Mouse (Mus musculus): Measurements from ENCODE around the gene B3gntl1.

B3gntl1 gene

DNA sequence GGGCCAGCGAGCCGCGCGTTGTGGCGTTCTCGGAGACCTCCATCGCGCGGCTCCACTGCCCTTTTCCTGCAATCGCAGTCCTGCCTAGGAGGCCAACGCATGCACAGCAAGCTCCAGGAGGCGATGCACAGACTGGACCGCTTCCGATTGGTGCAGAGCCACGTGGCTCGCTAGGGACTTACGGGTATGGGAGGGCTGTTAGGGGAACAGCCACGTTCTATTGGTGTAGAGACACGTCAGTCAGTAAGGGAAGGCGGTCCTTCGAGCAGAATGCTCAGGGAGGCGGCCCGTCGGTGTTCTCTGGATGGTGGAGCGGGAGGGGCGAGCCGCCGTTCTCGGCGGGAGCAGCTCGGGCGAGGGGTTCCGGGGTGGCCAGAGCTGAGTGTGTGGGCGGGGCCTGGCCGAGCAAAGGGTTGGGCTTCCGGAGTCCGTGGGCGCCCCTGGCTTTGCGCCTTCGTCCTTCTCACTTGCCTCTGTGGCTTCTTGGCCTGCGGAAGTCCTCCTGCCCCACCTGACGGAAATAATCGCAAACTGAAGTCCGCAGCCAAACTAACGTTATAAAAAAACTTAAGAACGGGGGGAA lies at the start of gene B3gntl1:
B3gntl1 (minus strand) TSS at position 164 of the 583 bp plus-strand sequence.
- peak; percentile 99 to 100 for DNase-seq

DNA sequence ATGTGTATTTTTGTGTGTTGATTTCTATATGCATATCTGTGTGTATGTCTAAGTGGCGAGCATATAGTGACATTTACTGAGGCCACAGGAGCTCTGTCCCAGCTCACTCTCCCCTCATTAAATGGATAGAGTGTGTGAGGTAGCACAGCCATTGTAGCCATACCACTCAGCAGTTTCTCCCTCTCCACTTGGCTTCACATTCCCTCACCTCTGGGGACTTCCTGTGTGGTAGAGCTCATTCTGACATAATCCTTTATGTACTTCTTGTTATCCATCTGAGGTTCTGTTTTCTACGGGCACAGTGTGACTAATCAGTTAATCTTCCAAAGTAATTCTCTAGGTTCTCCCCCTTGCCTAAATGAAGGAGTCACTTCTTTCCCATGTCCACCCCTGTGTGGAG lies 49.5 kb upstream of the B3gntl1 start:
- DNase-seq, result no peak

DNA sequence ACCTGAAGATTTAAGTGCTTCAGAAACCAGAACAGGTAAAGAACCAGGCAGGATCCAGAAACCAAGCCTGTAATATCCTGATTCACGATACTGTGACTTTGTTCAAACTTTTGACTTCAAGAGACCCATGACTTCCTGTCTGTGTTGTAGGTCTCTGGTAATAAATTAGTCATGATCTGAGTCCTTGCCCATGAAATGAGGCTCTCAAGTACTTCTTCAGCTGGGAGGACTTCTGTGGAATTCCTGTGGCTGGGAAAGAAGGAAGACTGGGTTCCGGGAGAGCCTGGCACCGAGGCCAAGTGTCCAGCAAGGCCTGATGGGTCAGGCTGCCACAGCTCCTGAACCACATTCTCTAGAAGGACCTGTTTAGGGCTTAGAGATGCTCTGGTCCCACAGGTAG lies 47.8 kb upstream of the B3gntl1 start:
- DNase-seq, result no peak

DNA sequence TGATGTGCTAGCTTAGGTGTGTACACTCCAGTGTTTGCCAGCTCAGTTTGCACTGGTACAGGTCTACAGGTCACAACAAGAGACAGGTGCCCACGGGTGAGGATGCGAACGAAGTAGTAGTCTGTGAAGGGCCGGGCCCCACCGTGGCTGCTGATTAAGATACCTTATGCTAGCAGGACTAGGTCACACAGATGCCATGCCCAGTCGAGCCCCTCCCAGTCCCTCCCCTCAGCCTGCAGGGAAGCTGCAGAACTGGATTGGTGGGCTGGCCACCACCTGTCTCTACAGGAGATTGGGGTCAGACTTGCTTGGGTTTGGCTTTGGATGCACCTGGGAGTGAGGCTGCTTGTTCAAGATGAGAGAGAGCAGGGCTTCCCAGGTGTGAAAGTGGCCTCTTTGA lies 44.8 kb upstream of the B3gntl1 start:
- no peak for DNase-seq

DNA sequence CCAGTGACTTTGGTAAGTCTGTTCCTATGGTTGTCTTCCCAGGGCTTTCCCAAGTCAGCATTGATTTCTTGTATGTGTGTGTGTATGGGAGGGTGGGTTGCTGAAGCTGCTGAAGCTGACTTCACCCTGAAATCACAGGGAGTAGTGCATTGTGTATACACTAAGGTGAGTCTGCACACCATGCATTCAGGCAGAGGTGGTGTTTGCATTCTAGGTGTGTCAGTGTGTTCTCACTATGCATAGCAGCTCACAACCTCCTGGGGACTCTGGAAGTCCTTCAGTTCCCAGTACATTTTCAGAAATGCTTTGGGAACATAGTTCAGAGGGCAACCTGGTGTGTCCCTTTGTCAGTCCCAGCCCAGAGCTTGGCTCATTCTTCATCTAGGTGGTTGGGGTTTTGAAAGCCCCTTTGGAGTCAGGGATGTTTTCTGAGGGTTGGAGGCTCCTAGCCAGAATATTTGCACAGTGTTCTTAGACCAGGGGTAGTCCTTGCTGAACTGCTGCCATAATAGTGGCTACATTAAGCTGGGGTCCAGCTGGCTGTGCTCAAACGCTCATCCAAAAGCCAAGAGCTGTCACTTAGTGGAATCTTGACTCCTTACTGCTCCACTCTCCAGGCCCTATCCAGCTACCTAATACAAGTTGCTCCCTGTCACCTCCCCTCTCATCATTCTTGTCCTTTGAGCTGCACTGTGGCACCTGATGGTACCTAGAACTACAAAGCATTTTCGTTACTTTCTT lies 42.0 kb upstream of the B3gntl1 start:
- no peak for DNase-seq

DNA sequence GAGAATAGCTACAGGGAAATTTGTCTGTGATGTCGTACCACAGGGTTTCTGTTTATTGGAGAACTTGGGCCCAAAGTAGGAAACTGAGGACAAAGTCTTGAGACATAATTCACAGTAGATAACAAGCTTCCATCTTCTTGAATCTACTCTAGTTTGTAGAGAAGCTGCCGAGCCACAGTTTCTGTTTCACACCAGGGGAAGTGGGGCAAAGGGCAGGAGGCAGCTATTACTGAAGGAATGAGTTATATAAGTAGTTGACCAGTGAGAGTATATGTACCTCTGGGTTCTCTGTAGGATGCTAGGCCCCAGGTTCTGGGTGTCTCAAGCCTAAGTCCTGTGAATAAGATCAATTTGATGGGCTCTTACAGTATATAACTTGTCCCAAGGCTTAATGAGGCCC lies 40.6 kb upstream of the B3gntl1 start:
- DNase-seq, result no peak

DNA sequence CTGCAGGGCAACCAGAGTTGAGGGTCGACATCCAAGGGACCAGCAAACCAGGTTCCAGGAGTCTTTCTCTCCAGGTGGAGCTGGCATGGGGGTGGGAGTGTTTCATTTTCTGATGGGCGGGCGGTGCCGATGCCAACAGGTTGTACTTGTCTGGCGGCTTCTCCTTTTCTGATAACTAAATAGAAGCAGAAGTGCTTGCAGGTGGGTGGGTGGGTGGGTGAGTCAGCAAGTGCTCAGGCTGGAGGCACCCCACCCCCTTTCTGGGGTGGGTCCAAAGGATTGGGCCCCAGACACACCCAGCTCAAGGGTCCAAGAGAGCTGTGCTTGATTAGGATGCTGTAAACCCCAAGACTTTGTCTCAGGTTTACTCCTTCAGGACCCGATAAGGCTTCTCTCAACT lies 40.0 kb upstream of the B3gntl1 start:
- no peak for DNase-seq

DNA sequence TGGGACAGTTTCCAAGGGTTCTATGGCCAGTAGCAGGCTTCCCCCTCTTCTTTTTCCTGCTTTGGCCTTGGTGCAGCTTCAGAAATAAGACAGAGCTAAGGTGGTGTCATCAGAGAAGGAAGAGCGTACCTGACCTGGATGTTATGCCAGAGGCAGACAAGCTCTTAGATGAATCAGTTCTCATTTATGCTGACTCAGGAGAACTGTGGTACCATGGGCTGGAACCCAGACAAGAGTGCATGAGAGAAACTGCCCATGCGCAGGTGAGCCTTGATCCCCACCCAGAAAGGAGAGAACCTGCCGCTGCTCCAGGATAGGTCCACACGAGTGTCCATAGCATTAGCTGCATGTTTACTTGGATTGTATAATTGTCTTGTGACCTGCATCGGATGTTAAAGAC lies 37.3 kb upstream of the B3gntl1 start:
- no peak for DNase-seq

DNA sequence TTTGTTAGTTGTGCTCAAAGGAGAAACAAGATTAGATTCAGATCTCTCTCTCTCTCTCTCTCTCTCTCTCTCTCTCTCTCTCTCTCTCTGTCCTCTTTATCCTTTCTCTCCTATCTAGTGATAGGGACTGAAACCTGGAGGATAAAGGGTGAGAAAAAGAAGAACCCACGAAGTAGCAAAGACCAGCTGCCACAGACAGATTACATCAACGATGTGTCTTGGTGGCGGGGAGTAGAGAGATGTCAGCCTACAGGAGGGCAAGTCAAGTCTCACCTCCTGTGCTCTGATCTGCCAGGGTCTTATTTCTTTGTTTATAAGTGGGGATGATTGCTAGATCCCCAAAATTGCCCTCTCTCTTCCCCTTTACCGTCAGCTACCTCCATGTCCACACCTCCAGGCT lies 36.3 kb upstream of the B3gntl1 start:
- DNase-seq, result no peak

DNA sequence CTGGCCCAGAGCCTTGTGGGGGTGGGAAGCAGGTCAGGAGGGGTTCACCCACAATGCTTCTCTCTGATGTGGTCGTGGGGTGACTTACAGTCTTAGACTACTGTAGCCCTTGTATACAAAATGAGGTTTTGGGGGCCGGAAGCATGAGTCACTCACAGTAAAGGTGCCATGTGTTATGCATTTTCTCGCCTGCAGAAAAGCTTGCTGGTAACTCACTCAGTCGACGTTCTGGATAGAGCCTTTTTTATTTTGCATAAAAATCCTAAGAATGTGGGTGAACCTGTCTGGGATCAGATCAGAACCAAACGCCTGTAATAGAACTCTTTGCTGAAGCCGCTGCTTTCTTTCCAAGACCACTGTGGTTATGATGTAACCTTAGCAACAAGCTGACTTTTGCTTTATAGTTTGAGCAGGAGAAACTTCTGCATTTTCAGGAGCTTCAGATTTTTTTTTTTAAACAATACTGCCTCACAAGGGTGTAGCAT lies 33.6 kb upstream of the B3gntl1 start:
- no peak for DNase-seq

DNA sequence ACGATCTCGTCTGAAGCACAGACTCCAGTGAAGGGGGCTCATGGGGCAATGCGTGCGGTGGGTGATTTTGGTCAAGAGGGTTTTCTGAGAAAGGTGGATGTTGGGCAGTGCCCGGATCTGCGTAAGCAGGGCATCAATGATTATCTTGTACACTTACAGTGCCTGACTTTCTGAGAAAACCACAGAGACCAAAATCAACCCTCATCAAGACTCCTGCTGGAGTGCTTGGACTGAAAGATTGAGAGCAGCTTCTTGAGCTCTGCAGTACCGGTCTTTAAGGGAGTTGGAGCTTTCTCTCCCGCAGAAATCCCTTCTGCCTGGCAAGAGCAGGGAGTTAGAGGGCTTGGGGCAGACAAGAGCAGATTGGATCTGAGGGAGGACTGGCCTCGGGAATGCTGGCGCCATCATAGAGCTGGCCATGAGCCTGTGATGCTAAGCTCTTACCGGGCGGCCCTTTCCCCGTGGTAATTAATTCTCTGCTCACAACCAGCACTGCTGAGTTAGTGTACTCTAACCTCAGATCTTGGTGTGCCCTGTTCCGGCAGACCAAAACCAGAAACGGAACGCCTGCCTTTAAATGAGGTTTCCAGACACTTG lies 30.8 kb upstream of the B3gntl1 start:
- DNase-seq, result peak; percentile 17 to 19

DNA sequence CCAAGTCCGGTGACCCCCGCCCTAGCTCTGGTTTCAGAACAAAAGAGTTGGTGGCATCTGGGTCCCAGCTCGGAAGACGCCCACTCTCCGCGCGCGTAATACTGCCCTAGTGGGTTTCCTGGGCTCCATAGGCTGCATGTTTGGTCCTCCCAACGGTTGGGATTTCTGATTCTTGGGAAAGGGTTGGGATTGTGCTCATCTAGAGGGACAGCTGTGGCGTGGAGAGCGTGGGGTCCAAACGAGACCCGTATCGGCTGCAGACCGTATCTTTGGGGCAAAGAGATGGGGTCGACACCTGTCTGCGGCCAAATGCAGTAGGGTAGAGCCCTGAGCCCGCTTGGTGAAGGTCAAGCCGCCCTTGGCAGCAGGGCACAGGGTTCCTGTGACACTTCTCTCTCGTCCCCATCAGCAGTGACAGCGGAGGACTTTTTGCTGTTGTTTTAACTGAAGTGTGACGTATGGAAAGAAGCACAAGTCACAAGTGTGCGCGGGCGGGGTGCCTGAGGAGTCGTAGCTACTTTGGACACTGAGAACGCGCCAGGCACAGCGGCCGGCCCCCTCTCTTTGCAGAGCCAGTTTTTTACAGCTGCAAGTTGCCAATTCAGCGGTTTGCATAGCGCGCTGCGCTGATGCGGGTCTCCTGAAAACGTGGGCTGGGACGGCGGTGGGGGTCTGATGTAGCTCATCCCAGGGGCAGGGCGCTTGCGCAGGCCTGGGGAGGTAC lies 30.1 kb upstream of the B3gntl1 start:
- peak; percentile 6 to 14 for DNase-seq

DNA sequence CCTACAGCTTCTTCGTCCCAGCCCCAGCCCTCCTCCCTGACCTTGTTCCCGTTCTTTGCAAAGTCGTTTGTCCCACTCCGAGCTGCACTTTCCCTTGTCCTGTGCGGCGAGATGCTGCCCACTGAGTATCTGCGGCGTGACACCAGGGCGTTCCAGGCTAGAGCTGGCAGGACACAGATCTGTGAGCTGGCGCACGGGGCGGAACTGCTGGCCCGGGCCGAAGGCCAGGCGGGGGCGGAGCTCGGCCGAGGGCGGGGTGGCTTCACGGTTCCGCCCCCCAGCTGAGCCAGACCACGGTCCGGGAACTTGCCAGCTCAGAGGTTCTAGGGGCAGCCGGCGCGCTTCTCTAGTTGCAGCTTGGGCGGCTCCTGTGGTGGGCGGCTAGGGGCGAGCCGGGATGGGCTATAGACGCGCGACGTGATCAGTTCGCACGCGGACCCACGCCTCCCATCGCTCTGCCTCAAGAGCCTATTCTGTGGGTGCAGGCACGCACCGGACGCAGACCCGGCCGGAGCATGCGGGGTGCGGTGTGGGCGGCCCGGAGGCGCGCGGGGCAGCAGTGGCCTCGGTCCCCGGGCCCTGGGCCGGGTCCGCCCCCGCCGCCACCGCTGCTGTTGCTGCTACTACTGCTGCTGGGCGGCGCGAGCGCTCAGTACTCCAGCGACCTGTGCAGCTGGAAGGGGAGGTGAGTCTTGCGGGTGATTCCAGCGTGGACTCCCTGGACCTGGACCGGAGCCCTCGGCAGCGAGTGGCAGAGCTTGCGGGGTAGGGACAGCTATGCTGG lies 29.4 kb upstream of the B3gntl1 start:
- peak; percentile 67 to 75 for DNase-seq

DNA sequence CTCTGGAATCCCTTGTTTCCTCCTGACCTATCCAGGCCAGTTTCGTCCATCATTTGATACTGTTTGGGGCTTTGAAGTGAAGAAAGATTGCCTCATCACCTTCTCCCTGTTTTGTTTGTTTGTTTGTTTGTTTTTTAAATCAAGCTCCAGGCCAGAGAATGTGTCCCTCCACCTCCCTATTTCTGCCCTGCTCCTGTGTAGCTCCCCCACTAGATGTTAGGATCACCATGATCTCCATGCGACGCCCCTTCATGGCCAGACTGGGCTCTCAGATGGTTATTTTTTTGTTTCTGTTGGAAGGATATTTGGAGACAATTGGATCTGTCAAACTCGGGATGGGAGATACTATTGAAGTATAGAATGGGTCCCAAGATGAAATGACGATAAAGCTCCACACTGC lies 28.3 kb upstream of the B3gntl1 start, which contains the start of gene Metrnl:
Metrnl (plus strand) TSS at position 301 of the 400 bp plus-strand sequence.
- no peak for DNase-seq

DNA sequence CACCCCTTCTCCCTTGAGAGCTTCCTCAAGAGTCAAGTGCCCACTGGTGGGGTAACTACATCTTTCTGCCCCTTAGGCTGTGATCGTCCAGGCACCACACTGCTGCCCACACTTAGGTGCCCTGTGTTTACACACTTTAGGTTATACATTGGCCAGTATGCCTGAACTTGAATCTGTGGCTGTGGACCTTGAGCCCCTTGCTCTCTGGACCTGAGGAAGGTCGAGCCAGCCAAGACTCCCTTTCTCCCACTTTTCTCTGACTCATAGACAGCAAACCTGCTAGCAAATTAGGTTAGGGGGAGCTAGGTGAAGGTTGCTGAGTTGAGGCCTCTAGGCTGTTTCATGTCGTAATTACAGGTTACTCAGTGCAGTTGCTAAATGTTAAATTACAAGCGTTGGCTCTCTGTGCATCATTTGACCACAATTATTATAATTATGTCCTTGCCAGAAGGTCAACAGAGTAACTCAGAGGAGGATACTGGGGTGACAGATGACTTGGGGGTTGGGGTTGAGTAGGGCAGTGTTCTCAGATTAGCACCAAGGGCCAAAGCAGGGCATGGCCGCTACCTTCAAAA lies 25.5 kb upstream of the B3gntl1 start:
- no peak for DNase-seq

DNA sequence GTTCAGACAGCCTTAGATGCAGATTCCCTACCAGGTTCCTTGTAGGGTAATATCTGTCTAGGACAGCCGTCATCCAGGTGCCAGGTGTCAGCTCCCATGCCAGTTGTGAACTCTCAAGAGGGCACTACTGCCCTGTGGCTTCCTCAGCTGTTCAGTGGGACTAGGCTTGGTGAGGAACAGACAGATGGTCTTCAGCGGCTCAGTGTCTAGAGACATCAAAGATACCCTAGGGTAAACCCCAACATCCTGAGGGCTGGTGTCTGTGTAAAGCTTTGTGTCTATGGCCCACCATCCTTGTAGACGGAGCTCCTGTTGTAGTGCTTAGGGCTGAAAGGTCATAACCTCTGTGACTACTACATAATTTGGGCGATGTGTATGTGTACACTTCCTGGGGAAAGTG lies 24.3 kb upstream of the B3gntl1 start:
- DNase-seq, result no peak

DNA sequence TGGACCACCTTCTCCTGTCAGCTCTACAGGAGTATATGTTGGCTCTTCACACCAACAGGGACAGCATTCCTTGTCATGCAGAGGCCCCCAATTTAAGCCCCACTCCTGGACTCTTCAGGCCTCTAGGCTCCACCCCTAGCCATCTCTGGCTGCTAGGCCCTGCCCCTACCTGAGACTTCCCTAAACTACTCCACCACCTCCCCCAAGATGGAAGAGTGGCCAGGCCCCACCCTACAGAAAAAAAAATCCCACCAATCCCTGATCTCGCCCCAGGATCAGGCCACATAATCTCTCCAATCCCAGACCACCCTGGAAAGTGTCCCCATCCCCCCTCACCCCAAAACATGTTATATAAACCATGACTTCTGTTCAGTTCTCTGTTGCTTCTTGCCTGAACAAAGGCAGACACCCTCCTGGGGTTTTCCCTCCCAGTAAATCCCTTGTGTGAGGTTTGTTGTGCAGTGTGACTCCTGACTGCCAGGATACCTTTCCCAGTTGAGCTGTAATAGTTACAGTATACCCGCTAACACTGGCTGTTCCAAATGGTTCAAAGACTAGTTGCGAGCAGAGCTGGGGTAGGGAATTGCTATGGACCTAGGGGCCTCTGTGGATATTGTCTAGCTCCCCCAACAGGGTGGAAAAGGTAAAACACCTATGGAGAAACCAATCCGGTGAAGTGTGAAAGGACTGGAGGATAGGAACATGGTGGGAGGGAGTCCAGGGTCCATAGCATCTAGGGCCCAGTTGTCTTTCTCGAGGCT lies 22.5 kb upstream of the B3gntl1 start:
- DNase-seq, result no peak

DNA sequence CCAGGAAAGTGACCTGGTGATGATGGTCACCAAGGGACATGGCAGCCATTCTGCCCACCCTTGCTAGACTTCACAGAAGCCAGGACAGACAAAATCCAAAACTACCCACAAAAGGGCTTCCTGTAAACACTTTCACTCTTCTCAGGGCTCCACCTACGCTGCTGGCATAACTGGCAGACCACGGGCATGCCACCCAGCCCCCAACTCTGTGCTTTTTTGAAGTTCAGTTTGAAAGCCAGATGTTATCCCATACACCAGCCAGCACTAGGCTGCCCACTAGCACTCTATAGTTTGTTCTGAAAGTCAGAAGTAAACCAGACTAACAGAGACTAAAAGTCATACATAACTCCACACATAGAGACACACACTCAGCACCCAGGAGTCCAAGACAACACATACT lies 15.1 kb upstream of the B3gntl1 start:
- DNase-seq, result no peak

DNA sequence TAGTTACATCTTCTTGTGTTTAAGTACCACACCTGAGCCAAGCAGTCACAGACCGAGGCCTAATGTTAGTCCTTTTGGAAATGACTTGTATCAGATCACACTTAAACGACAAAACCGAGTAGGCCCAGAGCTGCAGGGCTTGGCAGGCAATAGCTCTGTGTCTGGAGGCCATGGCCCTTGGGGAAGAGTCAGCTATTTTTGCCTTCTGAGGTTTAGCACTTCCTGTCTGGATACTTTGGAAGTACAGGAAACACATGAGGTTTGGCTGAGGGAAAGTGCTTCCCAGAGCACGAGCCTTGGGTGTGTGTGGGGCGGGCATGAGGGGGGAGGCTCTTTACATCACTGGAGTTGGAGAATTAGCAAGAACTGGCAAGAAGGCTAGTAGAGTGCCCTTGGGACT lies 13.7 kb upstream of the B3gntl1 start:
- no peak for DNase-seq

DNA sequence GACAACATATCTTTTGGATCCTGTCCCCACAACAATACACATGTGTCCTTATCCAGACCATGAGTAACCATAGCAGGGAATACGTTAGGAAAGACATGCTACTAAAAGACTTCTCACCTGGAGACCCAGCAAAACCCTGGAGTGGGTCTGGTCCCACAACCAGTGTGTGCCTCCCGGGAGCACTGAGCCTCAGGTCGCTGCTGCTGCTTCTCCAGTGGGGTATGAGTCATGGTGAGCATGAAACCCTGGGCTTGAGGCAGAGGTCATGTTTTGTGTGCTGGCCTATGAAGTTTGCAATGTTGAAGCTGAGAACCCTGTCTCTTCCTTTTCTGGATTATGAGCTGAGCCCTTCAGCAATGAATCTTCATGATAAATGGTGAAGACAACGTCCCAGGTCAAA lies 13.1 kb upstream of the B3gntl1 start:
- no peak for DNase-seq

DNA sequence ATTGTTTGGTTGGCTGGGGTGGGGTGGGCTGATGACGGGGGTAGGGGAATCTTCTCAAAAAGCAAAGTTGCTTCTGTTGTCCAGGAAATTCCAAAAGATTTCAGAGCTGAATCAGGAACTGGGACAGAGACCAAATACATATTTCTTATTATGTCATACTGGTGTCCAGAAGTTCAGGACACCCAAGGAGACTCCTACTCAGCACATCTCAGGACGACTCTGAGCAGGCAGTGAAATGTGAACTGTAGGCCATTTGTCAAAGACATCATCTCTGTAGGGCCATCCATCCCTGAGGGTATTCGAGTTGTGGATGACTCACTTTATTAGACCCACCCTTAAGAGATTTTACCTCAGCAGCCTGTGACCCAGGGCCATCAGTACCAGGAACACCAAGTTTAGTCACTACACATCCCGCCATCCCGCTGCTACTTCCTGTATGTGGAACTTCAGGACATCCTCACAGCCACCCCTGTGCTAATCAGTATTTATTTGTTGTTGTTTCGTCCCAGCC lies 12.6 kb upstream of the B3gntl1 start:
- DNase-seq, result no peak

Data from cerebellum, postnatal 36 days (tissue).